Mouse (Mus musculus): ENCODE data around the gene Atp5c1. TPM values are rescaled to one million over a fixed set of nuclear protein-coding genes. Genes with fewer than 3 reads are reported as not detected.

The Atp5c1 gene
- total and polyA plus RNA-seq, 3 experiments: 280 to 414 (median 381) TPM

DNA sequence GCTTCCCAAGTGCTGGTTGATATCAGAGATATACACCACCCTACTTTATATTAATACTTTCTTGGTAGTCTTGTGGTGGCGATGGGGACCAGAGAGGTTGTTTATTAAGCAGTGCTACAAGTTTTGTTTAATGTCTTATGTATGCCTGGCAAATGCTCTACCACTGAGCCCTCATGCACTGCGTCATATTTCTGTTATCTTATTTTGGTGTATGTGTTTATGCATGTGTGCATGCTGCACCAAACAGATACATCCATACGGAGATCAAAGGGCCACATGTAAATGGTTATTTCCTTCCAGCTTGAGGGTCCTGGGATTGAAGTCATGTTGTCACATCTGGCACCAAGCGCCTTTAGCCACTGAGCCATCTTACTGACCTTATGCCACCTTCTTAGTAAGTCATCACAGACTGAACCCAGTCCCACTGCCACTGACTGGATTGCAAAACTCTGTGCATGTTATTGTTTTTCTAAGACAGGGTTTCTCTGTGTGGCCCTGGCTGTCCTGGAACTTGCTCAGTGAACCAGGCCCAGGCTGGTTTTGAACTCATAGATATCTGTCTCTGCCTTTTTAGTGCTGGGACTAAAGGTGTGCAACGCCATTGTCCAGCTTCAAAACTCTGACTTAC lies 1.3 kb upstream of the Atp5c1 start:
- H3K27me3 ChIP-seq (ENCODE audit: control insufficient read depth in 1 of 2, insufficient read depth in 2 of 2, low read length in 2 of 2): no peaks in the 10 kb centered on the region
- no peak overlapping the region for H3K27ac ChIP-seq (ENCODE audit: control insufficient read depth, low read depth, low read length)
- peak overlapping the region; percentile 96 for H3K9ac ChIP-seq (ENCODE audit: control insufficient read depth, low read depth, low read length, poor library complexity, severe bottlenecking)
- H3K36me3 ChIP-seq (ENCODE audit: control insufficient read depth in 1 of 2, insufficient read depth in 2 of 2, low read length in 2 of 2): peaks cover 0 to 32% of the 10 kb centered on the region in 2 experiments; a peak in 2 of 4 replicates
- H3K79me2 ChIP-seq (ENCODE audit: control insufficient read depth, insufficient read depth, low read length, poor library complexity): peaks cover 75% of the 10 kb centered on the region
- no peaks in the 10 kb centered on the region for H3K9me3 ChIP-seq (replicated peaks; ENCODE audit: insufficient read depth, low read length)
- peaks cover 5 to 25% of the 10 kb centered on the region in 2 experiments; a peak in 3 of 4 replicates for H3K4me1 ChIP-seq (ENCODE audit: control insufficient read depth in 1 of 2, insufficient read depth in 2 of 2, low read length in 2 of 2)
- DNase-seq (ENCODE audit: low read depth, low spot score): peak; percentile 22
- no peak for TF ChIP-seq KAT2A (conservative IDR thresholded peaks at IDR 0.05; ENCODE audit: low read depth, low read length)
- H3K4me3 ChIP-seq (ENCODE audit: control insufficient read depth in 1 of 2, insufficient read depth in 1 of 2, low read depth in 2 of 2, low read length in 2 of 2): peak overlapping the region; percentile 91 to 93

DNA sequence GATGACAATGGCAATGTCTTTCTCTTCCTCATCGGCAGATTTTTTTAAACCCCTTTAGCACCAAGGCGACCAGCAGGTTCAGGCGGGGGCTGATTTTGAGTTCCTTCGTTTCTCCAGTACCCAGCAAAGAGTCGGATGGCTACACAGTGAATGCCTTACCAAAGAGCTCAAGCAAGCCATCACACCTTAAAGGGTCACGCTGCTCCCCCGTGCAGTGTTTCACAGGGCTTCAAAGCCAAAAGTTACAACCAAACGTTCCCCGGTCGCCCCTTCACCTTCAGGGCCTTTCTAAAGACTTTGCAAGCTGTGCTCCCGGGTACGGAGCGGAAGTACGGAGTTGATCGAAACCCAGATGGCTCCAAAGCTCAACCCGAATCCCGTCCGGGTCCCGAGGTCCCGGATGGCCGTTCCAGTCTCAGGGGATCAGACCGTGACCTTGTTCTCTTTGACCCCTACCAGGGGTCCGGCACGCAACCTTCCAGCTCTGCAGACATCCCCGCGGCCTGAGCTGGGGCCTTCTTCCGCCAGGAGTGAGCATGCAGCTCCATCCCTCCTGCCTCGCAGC lies 483 bp downstream of the Atp5c1 start:
- peak; percentile 68 for DNase-seq (ENCODE audit: low read depth, low spot score)
- peak overlapping the region; percentile 98 for H3K9ac ChIP-seq (ENCODE audit: control insufficient read depth, low read depth, low read length, poor library complexity, severe bottlenecking)
- no peaks in the 10 kb centered on the region for H3K27me3 ChIP-seq (ENCODE audit: control insufficient read depth in 1 of 2, insufficient read depth in 2 of 2, low read length in 2 of 2)
- H3K9me3 ChIP-seq (replicated peaks; ENCODE audit: insufficient read depth, low read length): no peaks in the 10 kb centered on the region
- peaks cover 6 to 26% of the 10 kb centered on the region in 2 experiments; a peak in 3 of 4 replicates for H3K4me1 ChIP-seq (ENCODE audit: control insufficient read depth in 1 of 2, insufficient read depth in 2 of 2, low read length in 2 of 2)
- peak overlapping the region; percentile 79 for H3K27ac ChIP-seq (ENCODE audit: control insufficient read depth, low read depth, low read length)
- peak overlapping the region; percentile 97 to 98 for H3K4me3 ChIP-seq (ENCODE audit: control insufficient read depth in 1 of 2, insufficient read depth in 1 of 2, low read depth in 2 of 2, low read length in 2 of 2)
- H3K36me3 ChIP-seq (ENCODE audit: control insufficient read depth in 1 of 2, insufficient read depth in 2 of 2, low read length in 2 of 2): peaks cover 4 to 34% of the 10 kb centered on the region in 2 experiments
- peaks cover 84% of the 10 kb centered on the region for H3K79me2 ChIP-seq (ENCODE audit: control insufficient read depth, insufficient read depth, low read length, poor library complexity)
- TF ChIP-seq ELF1 (IDR thresholded peaks at IDR 0.05; ENCODE audit: low read depth, low read length) (no peak), ZMIZ1 (IDR thresholded peaks at IDR 0.05; ENCODE audit: low read depth, low read length) (no peak), UBTF (IDR thresholded peaks at IDR 0.05; ENCODE audit: borderline replicate concordance, insufficient read depth, low read depth, low read length) (no peak), GATA1 (IDR thresholded peaks at IDR 0.05; ENCODE audit: low read depth, low read length) (no peak), CTCF (IDR thresholded peaks at IDR 0.05 in 2 of 3, conservative IDR thresholded peaks at IDR 0.05 in 1 of 3; ENCODE audit: control insufficient read depth in 1 of 3, insufficient read depth in 1 of 3, low read depth in 2 of 3, low read length in 3 of 3, poor library complexity in 1 of 3, severe bottlenecking in 1 of 3) (no peak), MYC (IDR thresholded peaks at IDR 0.05; ENCODE audit: low read depth, low read length) (no peak), ZC3H11A (IDR thresholded peaks at IDR 0.05; ENCODE audit: low read depth, low read length) (no peak), SMC3 (IDR thresholded peaks at IDR 0.05; ENCODE audit: low read depth, low read length) (no peak), BHLHE40 (IDR thresholded peaks at IDR 0.05; ENCODE audit: borderline replicate concordance, low read depth, low read length) (no peak), MYB (IDR thresholded peaks at IDR 0.05; ENCODE audit: low read depth, low read length) (no peak), MXI1 (IDR thresholded peaks at IDR 0.05; ENCODE audit: low read depth, low read length) (no peak)

DNA sequence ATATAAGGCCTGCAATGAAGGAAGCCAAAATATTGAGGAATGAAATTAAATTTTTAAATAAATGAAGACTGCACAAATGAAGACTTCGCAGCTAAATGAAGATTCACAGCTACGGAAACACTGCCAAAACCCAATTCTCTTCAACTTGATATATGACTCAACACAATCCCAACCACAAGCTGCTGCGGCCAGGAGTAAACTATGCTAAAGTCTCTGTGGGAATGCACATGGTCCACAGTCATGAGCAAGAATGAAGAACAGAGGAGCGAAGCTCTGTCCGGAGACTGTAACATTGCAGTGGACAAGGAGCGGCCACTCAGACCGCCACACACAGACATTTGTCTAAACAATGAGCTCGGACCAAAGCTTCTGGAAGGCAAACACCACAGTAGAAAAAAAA lies 3.6 kb downstream of the Atp5c1 start:
- H3K79me2 ChIP-seq (ENCODE audit: control insufficient read depth, insufficient read depth, low read length, poor library complexity): peaks cover 91% of the 10 kb centered on the region
- peaks cover 6 to 27% of the 10 kb centered on the region in 2 experiments; a peak in 3 of 4 replicates for H3K4me1 ChIP-seq (ENCODE audit: control insufficient read depth in 1 of 2, insufficient read depth in 2 of 2, low read length in 2 of 2)
- DNase-seq (ENCODE audit: low read depth, low spot score): no peak
- no peak overlapping the region for H3K9ac ChIP-seq (ENCODE audit: control insufficient read depth, low read depth, low read length, poor library complexity, severe bottlenecking)
- H3K9me3 ChIP-seq (replicated peaks; ENCODE audit: insufficient read depth, low read length): no peaks in the 10 kb centered on the region
- H3K4me3 ChIP-seq (ENCODE audit: control insufficient read depth in 1 of 2, insufficient read depth in 1 of 2, low read depth in 2 of 2, low read length in 2 of 2): no peak overlapping the region
- TF ChIP-seq MYC (IDR thresholded peaks at IDR 0.05; ENCODE audit: low read depth, low read length): no peak
- no peak for TF ChIP-seq CHD2 (IDR thresholded peaks at IDR 0.05; ENCODE audit: low read length)
- TF ChIP-seq TAL1 (IDR thresholded peaks at IDR 0.05; ENCODE audit: low read length): no peak
- no peaks in the 10 kb centered on the region for H3K27me3 ChIP-seq (ENCODE audit: control insufficient read depth in 1 of 2, insufficient read depth in 2 of 2, low read length in 2 of 2)
- H3K27ac ChIP-seq (ENCODE audit: control insufficient read depth, low read depth, low read length): no peak overlapping the region
- peaks cover 8 to 40% of the 10 kb centered on the region in 2 experiments for H3K36me3 ChIP-seq (ENCODE audit: control insufficient read depth in 1 of 2, insufficient read depth in 2 of 2, low read length in 2 of 2)
